Mouse (Mus musculus) embryo, embryonic 10 days (tissue): ENCODE measurements around the gene Sos1.
A peak's percentile ranks its signal among the peaks of the same experiment; 100 is the strongest.

Source experiments
- DNase-seq: peaks from one replicate; pipeline ENCODE4 v3.0.0-alpha.2; 2015; ENCODE audit warnings: low spot score

The Sos1 gene

DNA sequence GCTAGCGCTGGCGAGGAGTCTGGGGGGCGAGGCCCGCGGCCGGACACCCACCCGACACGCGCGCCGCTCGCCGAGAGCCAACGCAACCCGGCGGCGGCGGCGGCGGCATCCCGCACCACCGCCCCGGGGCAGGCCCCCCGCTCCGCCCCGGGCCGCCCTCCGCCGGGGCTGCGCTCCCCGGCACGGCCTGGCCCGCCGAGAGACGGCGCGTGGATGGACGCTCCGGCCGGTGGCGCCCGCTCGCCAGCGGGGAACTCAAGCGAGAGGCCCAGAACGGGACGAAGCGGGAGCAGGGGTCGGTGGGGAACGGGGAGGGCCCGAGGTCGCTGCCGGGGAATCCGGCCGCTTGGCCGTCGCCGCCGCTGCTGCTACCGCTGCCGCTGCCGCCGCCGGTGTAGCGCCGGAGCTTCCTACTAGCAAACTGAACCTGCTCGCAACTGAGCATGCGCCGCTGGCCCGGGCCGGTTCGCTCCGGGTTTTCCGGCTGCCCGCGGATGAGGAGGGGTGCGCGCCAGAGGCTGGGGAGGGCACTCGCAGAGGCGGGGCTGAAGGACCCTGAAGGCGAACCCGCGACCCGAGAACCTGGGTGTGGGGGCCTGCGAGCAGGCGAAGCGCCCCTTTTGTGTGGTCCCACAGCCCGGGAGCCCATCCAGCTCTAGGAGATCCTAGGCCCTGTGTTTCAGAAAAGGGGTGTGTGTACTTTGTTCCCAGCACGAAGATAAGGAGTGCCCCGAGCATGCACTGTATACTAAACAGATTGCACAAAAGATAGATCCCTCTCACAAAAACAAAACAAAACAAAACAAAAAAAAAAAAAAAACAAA lies at the start of gene Sos1:
Sos1 (minus strand) TSS at position 423 of the 824 bp plus-strand sequence.
- DNase-seq: peak; percentile 96

- DNase-seq: no peak
Observed at GRCm38 (mm10) chr17:80523231-80523630, 43.0 kb upstream of the Sos1 start.

DNA sequence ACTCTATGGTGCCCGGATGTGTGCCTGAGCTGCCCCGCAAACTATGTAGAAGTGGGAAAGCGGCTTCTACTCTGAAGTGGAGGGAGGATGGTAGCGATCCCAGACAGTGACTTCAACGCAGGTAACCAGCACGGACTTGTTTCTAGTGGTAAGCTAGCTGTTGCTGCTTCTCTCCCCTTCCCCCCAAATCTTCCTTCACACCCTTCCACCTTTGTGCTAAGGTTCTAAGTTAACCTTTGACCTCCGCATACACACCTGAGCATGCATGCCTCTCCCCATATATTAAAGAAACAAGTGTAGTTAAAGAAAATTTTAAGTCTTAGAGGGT lies 41.9 kb upstream of the Sos1 start:
- no peak for DNase-seq

DNA sequence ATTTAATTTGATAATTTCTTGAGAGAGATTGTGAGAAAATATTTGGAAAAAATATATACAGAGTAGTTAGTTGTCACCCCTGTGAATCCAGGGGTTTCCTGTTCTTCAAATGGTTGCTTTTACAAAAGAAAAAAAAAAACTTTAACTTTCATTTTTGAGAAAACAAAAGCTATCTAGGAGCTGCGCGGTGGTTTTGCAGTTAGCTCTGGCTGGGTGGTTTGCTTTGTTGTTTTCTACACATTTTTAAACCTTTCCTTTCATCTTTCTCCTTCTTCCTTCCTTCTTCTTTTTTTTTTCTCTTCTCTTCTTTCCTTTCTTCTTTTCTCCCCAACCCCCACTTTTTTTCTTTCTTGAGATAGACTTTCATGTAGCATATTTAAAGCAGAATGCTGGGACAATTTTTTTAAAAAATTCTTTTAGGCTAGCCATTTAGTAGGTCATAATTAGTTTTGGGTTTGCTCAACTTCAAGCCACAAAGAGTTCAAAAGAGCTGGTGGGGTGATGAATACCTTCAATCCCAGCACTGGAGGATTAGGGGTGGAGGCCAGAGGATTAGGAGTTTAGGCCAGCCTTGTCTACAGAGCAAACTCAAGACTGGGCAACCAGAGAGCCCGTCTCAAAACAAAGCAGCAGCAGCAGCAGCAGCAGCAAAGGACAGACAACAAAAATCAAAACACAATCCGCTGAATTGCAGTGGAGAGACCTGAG lies 41.4 kb upstream of the Sos1 start:
- no peak for DNase-seq

DNA sequence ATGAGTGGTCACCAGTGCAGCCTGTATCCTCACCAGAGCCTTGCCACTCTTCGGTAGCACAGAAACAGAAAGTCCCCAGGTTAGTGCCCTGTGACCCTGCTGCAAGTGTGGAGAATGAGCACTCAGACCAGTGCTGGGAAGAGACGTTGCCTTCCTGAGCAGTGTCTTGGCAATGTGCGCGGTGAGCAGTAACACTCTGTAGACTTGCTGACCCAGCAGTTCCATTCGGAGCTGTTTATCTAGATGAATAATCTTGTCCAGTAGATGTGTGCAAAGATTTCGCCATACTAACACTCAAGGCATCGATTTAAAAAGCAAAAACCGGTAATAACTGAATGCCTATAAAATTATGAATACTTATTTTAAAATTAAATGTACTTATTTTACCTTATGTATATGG lies 40.3 kb upstream of the Sos1 start:
- DNase-seq: no peak

GRCm38 (mm10) chr17:80518811-80519210 lies 38.6 kb upstream of the Sos1 start:
- no peak for DNase-seq

DNA sequence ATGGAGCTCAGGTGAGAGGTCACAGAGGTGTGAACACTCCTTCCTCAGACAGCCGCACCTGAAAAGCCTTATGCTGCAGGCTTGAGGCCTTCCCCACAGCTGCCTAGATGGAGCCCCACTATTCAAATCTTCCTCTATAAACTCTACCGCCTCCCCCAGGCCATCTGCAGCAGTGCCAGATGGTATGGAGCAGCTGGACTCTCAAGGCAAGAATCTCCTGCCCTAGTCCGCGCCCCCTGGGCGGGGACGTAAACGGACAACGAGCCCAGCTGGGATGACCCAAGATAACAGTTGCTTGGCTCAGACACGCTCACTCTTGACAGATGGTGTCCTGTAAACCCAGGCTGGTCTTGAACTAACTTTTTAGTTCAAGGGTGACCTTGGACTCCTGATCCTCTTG lies 37.0 kb upstream of the Sos1 start:
- no peak for DNase-seq

- DNase-seq: no peak
Observed at GRCm38 (mm10) chr17:80515956-80516355, 35.7 kb upstream of the Sos1 start.

GRCm38 (mm10) chr17:80515513-80515912 lies 35.3 kb upstream of the Sos1 start:
- DNase-seq: no peak

GRCm38 (mm10) chr17:80513766-80514165 lies 33.5 kb upstream of the Sos1 start:
- DNase-seq: no peak

- DNase-seq: no peak
Observed at GRCm38 (mm10) chr17:80510459-80510855, 30.2 kb upstream of the Sos1 start.

GRCm38 (mm10) chr17:80509494-80510458 lies 29.5 kb upstream of the Sos1 start:
- DNase-seq: no peak

DNA sequence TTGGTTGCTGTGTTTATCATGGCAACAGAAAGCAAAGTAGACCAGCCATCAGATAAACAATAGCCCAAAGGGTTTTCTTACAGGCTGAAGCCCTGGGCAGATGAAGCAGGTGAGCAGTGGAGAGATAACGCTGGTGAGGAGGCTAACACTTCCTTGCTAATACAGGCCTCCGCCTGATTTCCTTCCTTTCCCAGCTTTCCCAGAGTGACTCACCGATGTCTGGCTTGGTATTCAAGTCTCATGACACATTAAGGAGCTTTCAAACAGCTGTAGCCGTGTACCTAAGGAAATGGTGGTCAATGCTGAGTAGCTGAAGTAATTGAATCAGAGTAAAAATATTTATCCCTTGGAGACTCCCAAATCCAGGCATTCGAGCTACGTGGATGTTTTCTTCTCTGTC lies 25.5 kb upstream of the Sos1 start:
- no peak for DNase-seq

- DNase-seq: no peak
Observed at GRCm38 (mm10) chr17:80505342-80505741, 25.1 kb upstream of the Sos1 start.

DNA sequence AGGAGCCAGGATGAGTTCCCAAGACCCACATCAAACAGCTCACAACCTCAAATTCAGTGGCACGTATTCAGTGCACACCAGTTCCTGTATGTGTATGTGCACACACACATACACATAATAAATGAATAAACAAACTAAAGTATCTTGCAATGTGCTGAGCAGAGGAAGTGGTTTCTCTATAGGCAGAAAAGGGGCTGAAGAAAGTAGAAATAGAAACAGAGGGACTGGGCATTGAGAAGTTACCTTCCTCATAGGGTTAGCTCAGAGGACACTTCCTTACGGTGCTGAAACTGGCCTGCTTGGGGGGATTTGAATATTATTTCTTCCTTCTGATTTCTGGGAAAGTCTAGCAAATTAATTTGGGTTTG lies 21.5 kb upstream of the Sos1 start:
- no peak for DNase-seq

- no peak for DNase-seq
Observed at GRCm38 (mm10) chr17:80501037-80501804, 21.0 kb upstream of the Sos1 start.

GRCm38 (mm10) chr17:80500025-80500424 lies 19.8 kb upstream of the Sos1 start:
- DNase-seq: no peak

DNA sequence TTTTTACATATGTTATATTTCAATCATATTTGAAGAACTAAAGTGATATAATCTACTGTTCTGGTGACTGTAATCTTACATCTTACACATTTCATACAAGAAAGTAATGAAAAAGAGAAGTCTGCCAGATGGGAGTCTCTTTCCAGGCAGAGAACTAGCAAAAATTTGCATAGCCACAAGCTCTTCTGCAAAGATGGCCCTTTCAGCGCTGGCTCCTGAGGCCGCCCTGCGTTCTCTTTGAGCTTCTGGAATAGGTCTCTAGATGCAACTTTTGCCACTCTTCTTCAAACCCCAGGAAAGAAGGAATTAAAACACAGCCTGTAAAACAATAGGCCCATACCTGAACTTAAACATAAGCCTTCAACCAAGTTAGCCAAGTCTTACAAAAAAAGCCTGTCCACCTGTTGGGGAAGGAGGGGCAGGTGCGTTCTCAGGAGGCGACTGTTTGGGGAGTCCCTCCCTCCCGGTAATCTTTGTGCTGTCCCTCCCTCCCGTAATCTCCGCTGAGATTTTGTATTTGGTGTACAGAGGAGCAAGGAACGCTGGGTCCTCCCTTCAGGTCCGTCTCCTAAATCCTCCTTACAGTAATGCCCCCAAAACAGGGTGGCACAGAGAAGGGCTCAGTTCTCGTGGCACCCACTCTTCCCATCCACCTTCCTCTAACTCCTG lies 18.5 kb upstream of the Sos1 start:
- DNase-seq: no peak

GRCm38 (mm10) chr17:80497183-80497601 lies 16.9 kb upstream of the Sos1 start:
- peak; percentile 19 for DNase-seq

GRCm38 (mm10) chr17:80496607-80497170 lies 16.4 kb upstream of the Sos1 start:
- no peak for DNase-seq

GRCm38 (mm10) chr17:80496185-80496584 lies 15.9 kb upstream of the Sos1 start:
- DNase-seq: no peak
